In genomic region chr13:41273927-41274650, GRCm38 (mm10) we compare ENCODE assay signal across 24 mouse cellular contexts. TPM values are rescaled to one million over a fixed set of nuclear protein-coding genes. Genes with fewer than 3 reads are reported as not detected.
"Had no signal": no experiment of that assay in that cellular context is flagged by ENCODE, and none has a peak within 500 bp of the region (broad histone marks: within the 10 kb centered on the region; RNA-seq: fewer than 3 reads in every experiment).

Gm17364 (minus strand) TSS chr13:41273977.

- DNase-seq: lung, adult 18-20 months; lung, embryonic 14.5 days; lung, postnatal 10 days; lung, postnatal 4 days; right cerebral cortex, postnatal 14 days; thymus, adult 2 months; thymus, postnatal 25 days; thymus, postnatal 4 days had no signal

- H3K9ac ChIP-seq: lung, embryonic 14.5 days; midbrain, embryonic 13.5 days; midbrain, embryonic 15.5 days; neural tube, embryonic 12.5 days; stomach, embryonic 15.5 days had no signal

- H3K4me3 ChIP-seq: midbrain, embryonic 13.5 days; midbrain, embryonic 15.5 days; neural tube, embryonic 12.5 days; stomach, embryonic 15.5 days had no signal

- H3K9me3 ChIP-seq: midbrain, embryonic 13.5 days; midbrain, embryonic 15.5 days; neural tube, embryonic 12.5 days; stomach, embryonic 15.5 days had no signal

- H3K4me1 ChIP-seq: midbrain, embryonic 13.5 days; midbrain, embryonic 15.5 days; neural tube, embryonic 12.5 days; stomach, embryonic 15.5 days had no signal

- ATAC-seq: midbrain, embryonic 13.5 days; midbrain, embryonic 15.5 days had no signal

- H3K27me3 ChIP-seq: midbrain, embryonic 13.5 days; midbrain, embryonic 15.5 days; neural tube, embryonic 12.5 days; stomach, embryonic 15.5 days had no signal

- H3K27ac ChIP-seq: midbrain, embryonic 13.5 days; midbrain, embryonic 15.5 days; neural tube, embryonic 12.5 days; stomach, embryonic 15.5 days; stomach, postnatal 0 days had no signal

- H3K4me2 ChIP-seq: lung, embryonic 14.5 days; midbrain, embryonic 11.5 days; midbrain, embryonic 13.5 days; midbrain, embryonic 15.5 days; neural tube, embryonic 12.5 days; stomach, embryonic 15.5 days had no signal

- H3K36me3 ChIP-seq: midbrain, embryonic 15.5 days; neural tube, embryonic 12.5 days; stomach, embryonic 15.5 days had no signal

RNA-seq across cellular contexts. Expression of gene Gm17364, which starts in this region (rescaled TPM):
- total RNA-seq: megakaryocyte, adult 5-6 weeks; megakaryocyte-erythroid progenitor cell, adult 5-6 weeks; midbrain, postnatal 0 days; monocyte, adult 5-6 weeks; neutrophil, adult 5-6 weeks had no signal
- polyA plus RNA-seq: lung, embryonic 14.5 days; lung, embryonic 16.5 days; midbrain, embryonic 11.5 days; midbrain, embryonic 13.5 days; midbrain, embryonic 15.5 days; midbrain, postnatal 0 days; neural tube, embryonic 12.5 days; neural tube, embryonic 14.5 days; spleen, adult 2 months; stomach, embryonic 15.5 days; stomach, postnatal 0 days; testis, adult 2 months; thymus, adult 2 months; urinary bladder, adult 2 months had no signal
